Mouse (Mus musculus): ENCODE data around the gene Katnal1. TPM values are rescaled to one million over a fixed set of nuclear protein-coding genes. Genes with fewer than 3 reads are reported as not detected.
A peak's percentile ranks its signal among the peaks of the same experiment; 100 is the strongest.

Katnal1 gene
- polyA plus RNA-seq, 1 experiment from 2014 or later, result 11.0 TPM

DNA sequence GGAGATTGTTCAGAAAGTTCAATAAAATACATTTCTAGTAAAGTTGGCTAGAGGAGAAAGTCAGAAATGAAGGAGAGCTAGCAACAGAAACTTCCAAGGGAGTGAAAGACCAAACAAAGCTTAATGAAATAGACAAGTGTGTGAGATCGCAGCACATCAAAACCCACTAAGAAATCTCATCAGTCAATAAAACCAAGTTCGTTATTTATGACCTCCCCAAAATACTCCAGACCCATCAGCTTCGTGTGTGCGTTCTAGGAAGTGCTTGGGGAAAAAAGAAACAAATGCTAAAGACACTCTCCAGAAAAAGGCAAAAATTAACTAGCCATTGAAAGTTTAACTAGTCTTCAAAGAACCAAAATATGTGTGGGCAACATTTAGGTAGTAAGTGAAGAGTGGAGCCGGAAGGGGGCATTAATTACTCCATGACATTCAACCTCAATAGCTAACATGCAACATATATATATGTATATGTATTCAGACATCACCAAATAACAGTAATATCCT lies 1.4 kb downstream of the Katnal1 start:
- no peaks in the 10 kb centered on the region for H3K9me3 ChIP-seq (replicated peaks; ENCODE audit: control insufficient read depth, low read length)
- peak overlapping the region; percentile 60 for H3K4me2 ChIP-seq (ENCODE audit: low read depth, low read length)
- no peaks in the 10 kb centered on the region for H3K36me3 ChIP-seq (ENCODE audit: control insufficient read depth, insufficient read depth, low read length)
- H3K4me3 ChIP-seq (replicated peaks; ENCODE audit: low read length), result peak overlapping the region; percentile 85
- H3K27me3 ChIP-seq (ENCODE audit: control insufficient read depth, insufficient read depth, low read length), result no peaks in the 10 kb centered on the region
- no peak overlapping the region; the same call in 1 of the 2 replicates for H3K9ac ChIP-seq (ENCODE audit: low read length)
- H3K4me1 ChIP-seq (ENCODE audit: control insufficient read depth, insufficient read depth, low read length), result peaks cover 14% of the 10 kb centered on the region; the same call in 1 of the 2 replicates
- no peak overlapping the region for H3K27ac ChIP-seq (ENCODE audit: low read length)
- 41% methylated on average over 5 of the region's 5 CpGs for WGBS
- ATAC-seq (ENCODE audit: insufficient read depth, low FRiP score), result no peak

DNA sequence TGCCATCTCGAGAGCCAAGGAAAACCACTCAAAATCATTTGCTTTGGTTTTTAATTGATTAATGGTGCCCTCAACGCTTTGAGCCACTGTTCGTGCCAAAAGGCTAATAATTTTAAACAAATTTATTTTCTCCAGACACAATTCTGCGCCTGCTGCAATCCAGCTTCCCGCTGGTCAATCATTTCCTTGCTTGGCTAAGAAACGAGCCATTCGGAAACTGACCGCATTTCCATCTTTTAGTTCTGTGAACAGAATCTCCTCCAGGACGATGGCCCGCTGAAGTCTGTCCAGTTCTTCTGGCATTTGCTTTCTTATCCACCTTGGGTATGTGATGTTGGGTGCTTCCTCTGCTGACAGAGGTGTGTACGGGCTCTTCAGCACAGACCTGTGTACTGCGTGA lies 4.5 kb downstream of the Katnal1 start:
- H3K27ac ChIP-seq (ENCODE audit: low read length), result no peak overlapping the region
- H3K4me2 ChIP-seq (ENCODE audit: low read depth, low read length), result no peak overlapping the region
- no peak overlapping the region for H3K4me3 ChIP-seq (replicated peaks; ENCODE audit: low read length)
- no peaks in the 10 kb centered on the region for H3K27me3 ChIP-seq (ENCODE audit: control insufficient read depth, insufficient read depth, low read length)
- H3K9me3 ChIP-seq (replicated peaks; ENCODE audit: control insufficient read depth, low read length), result no peaks in the 10 kb centered on the region
- H3K36me3 ChIP-seq (ENCODE audit: control insufficient read depth, insufficient read depth, low read length), result no peaks in the 10 kb centered on the region
- 65% methylated on average over 12 of the region's 12 CpGs for WGBS
- no peak overlapping the region; the same call in 1 of the 2 replicates for H3K9ac ChIP-seq (ENCODE audit: low read length)
- ATAC-seq (ENCODE audit: insufficient read depth, low FRiP score), result no peak
- H3K4me1 ChIP-seq (ENCODE audit: control insufficient read depth, insufficient read depth, low read length), result peaks cover 11% of the 10 kb centered on the region; the same call in 1 of the 2 replicates

DNA sequence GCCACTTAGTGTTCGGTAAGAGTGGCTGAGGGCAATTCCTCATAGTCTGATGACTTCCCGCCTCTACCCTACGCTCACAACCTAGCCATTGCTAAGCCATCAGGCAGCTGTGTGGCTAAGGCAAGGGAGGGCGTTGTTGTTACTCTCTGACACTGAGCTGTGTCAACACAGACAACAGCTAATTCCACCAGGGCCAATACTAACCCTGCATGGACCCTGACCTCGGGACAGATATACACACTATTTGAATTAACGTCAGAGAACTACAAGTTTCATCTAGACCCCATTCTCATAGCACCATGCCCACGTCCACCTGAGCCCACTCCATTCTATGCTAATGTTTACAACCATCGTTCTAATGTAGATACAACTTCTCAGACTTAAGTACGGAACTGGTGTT lies 5.1 kb downstream of the Katnal1 start:
- Histone ChIP-seq H3K36me3 (ENCODE audit: control insufficient read depth, insufficient read depth, low read length) (no peaks in the 10 kb centered on the region), H3K27ac (ENCODE audit: low read length) (no peak overlapping the region), H3K9ac (ENCODE audit: low read length) (no peak overlapping the region), H3K4me2 (ENCODE audit: low read depth, low read length) (no peak overlapping the region), H3K27me3 (ENCODE audit: control insufficient read depth, insufficient read depth, low read length) (no peaks in the 10 kb centered on the region), H3K4me3 (replicated peaks; ENCODE audit: low read length) (no peak overlapping the region), H3K4me1 (ENCODE audit: control insufficient read depth, insufficient read depth, low read length) (peaks cover 7% of the 10 kb centered on the region; the same call in 1 of the 2 replicates), H3K9me3 (replicated peaks; ENCODE audit: control insufficient read depth, low read length) (no peaks in the 10 kb centered on the region)
- no peak for ATAC-seq (ENCODE audit: insufficient read depth, low FRiP score)
- WGBS, result 62% methylated on average over 9 of the region's 9 CpGs

- no peak overlapping the region for H3K4me2 ChIP-seq (ENCODE audit: low read depth, low read length)
- H3K9me3 ChIP-seq (replicated peaks; ENCODE audit: control insufficient read depth, low read length), result no peaks in the 10 kb centered on the region
- peaks cover 2% of the 10 kb centered on the region; the same call in 1 of the 2 replicates for H3K36me3 ChIP-seq (ENCODE audit: control insufficient read depth, insufficient read depth, low read length)
- no peak overlapping the region for H3K9ac ChIP-seq (ENCODE audit: low read length)
- no peak for ATAC-seq (ENCODE audit: insufficient read depth, low FRiP score)
- H3K27me3 ChIP-seq (ENCODE audit: control insufficient read depth, insufficient read depth, low read length), result no peaks in the 10 kb centered on the region
- WGBS, result 61% methylated on average over 10 of the region's 10 CpGs
- H3K27ac ChIP-seq (ENCODE audit: low read length), result no peak overlapping the region
- H3K4me3 ChIP-seq (replicated peaks; ENCODE audit: low read length), result no peak overlapping the region
- peaks cover 6% of the 10 kb centered on the region; the same call in 1 of the 2 replicates for H3K4me1 ChIP-seq (ENCODE audit: control insufficient read depth, insufficient read depth, low read length)
These were observed 5.7 kb downstream of the Katnal1 start for GRCm38 (mm10) chr5:148923408-148923807.

DNA sequence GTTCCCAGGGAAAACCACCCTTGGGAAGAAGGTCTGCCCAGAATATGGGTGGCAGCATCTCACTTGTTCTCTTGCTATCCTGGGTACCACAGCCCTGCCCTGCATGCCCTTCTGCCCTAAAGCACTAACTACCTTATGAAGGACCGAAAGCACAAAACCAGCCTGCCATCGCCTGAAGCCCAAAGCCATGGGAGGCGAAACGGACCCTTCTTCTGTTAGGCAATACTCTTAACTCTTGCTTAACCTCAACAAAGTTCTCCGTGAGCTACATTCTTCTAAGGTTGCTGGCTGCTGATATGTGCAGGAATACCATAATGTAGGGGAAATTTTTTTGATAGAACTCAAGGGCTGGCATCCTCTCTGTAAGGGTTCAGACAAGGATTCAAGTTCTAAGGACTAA lies 6.3 kb downstream of the Katnal1 start:
- WGBS, result 74% methylated on average over 5 of the region's 5 CpGs
- no peak overlapping the region for H3K4me3 ChIP-seq (replicated peaks; ENCODE audit: low read length)
- no peak for ATAC-seq (ENCODE audit: insufficient read depth, low FRiP score)

GRCm38 (mm10) chr5:148918049-148918448 lies 11.1 kb downstream of the Katnal1 start:
- H3K27me3 ChIP-seq (ENCODE audit: control insufficient read depth, insufficient read depth, low read length), result no peaks in the 10 kb centered on the region
- peaks cover 3% of the 10 kb centered on the region; the same call in 1 of the 2 replicates for H3K36me3 ChIP-seq (ENCODE audit: control insufficient read depth, insufficient read depth, low read length)
- H3K4me1 ChIP-seq (ENCODE audit: control insufficient read depth, insufficient read depth, low read length), result no peaks in the 10 kb centered on the region
- H3K4me2 ChIP-seq (ENCODE audit: low read depth, low read length), result no peak overlapping the region
- no peak overlapping the region for H3K9ac ChIP-seq (ENCODE audit: low read length)
- no peaks in the 10 kb centered on the region for H3K9me3 ChIP-seq (replicated peaks; ENCODE audit: control insufficient read depth, low read length)
- ATAC-seq (ENCODE audit: insufficient read depth, low FRiP score), result no peak
- no peak overlapping the region for H3K4me3 ChIP-seq (replicated peaks; ENCODE audit: low read length)
- H3K27ac ChIP-seq (ENCODE audit: low read length), result no peak overlapping the region
- 73% methylated on average over 5 of the region's 5 CpGs for WGBS

More for the DNA sequence above, 6.3 kb downstream of the Katnal1 start:
- H3K36me3 ChIP-seq (ENCODE audit: control insufficient read depth, insufficient read depth, low read length), result peaks cover 3% of the 10 kb centered on the region; the same call in 1 of the 2 replicates
- no peaks in the 10 kb centered on the region for H3K9me3 ChIP-seq (replicated peaks; ENCODE audit: control insufficient read depth, low read length)
- peaks cover 6% of the 10 kb centered on the region; the same call in 1 of the 2 replicates for H3K4me1 ChIP-seq (ENCODE audit: control insufficient read depth, insufficient read depth, low read length)
- H3K27ac ChIP-seq (ENCODE audit: low read length), result no peak overlapping the region
- H3K9ac ChIP-seq (ENCODE audit: low read length), result no peak overlapping the region
- H3K27me3 ChIP-seq (ENCODE audit: control insufficient read depth, insufficient read depth, low read length), result no peaks in the 10 kb centered on the region
- H3K4me2 ChIP-seq (ENCODE audit: low read depth, low read length), result no peak overlapping the region

GRCm38 (mm10) chr5:148916775-148917174 lies 12.3 kb downstream of the Katnal1 start:
- H3K4me3 ChIP-seq (replicated peaks; ENCODE audit: low read length), result no peak overlapping the region
- H3K27ac ChIP-seq (ENCODE audit: low read length), result no peak overlapping the region
- ATAC-seq (ENCODE audit: insufficient read depth, low FRiP score), result no peak
- no peak overlapping the region for H3K4me2 ChIP-seq (ENCODE audit: low read depth, low read length)
- H3K36me3 ChIP-seq (ENCODE audit: control insufficient read depth, insufficient read depth, low read length), result peaks cover 3% of the 10 kb centered on the region; the same call in 1 of the 2 replicates
- 86% methylated on average over 6 of the region's 6 CpGs for WGBS
- no peaks in the 10 kb centered on the region for H3K27me3 ChIP-seq (ENCODE audit: control insufficient read depth, insufficient read depth, low read length)
- H3K9ac ChIP-seq (ENCODE audit: low read length), result no peak overlapping the region
- no peaks in the 10 kb centered on the region for H3K9me3 ChIP-seq (replicated peaks; ENCODE audit: control insufficient read depth, low read length)
- no peaks in the 10 kb centered on the region for H3K4me1 ChIP-seq (ENCODE audit: control insufficient read depth, insufficient read depth, low read length)

GRCm38 (mm10) chr5:148912262-148912661 lies 16.9 kb downstream of the Katnal1 start:
- H3K9me3 ChIP-seq (replicated peaks; ENCODE audit: control insufficient read depth, low read length), result no peaks in the 10 kb centered on the region
- no peak overlapping the region for H3K27ac ChIP-seq (ENCODE audit: low read length)
- no peak for ATAC-seq (ENCODE audit: insufficient read depth, low FRiP score)
- WGBS, result 48% methylated on average over 3 of the region's 3 CpGs
- H3K9ac ChIP-seq (ENCODE audit: low read length), result no peak overlapping the region
- peaks cover 6% of the 10 kb centered on the region; the same call in 1 of the 2 replicates for H3K4me1 ChIP-seq (ENCODE audit: control insufficient read depth, insufficient read depth, low read length)
- H3K27me3 ChIP-seq (ENCODE audit: control insufficient read depth, insufficient read depth, low read length), result no peaks in the 10 kb centered on the region
- H3K36me3 ChIP-seq (ENCODE audit: control insufficient read depth, insufficient read depth, low read length), result no peaks in the 10 kb centered on the region
- H3K4me2 ChIP-seq (ENCODE audit: low read depth, low read length), result no peak overlapping the region
- no peak overlapping the region for H3K4me3 ChIP-seq (replicated peaks; ENCODE audit: low read length)

- WGBS, result 88% methylated on average over 4 of the region's 4 CpGs
- Histone ChIP-seq H3K9ac (ENCODE audit: low read length) (no peak overlapping the region), H3K9me3 (replicated peaks; ENCODE audit: control insufficient read depth, low read length) (no peaks in the 10 kb centered on the region)
These were observed 19.1 kb downstream of the Katnal1 start for GRCm38 (mm10) chr5:148910066-148910465.

More at GRCm38 (mm10) chr5:148910066-148910465, 19.1 kb downstream of the Katnal1 start:
- Histone ChIP-seq H3K27ac (ENCODE audit: low read length) (no peak overlapping the region), H3K27me3 (ENCODE audit: control insufficient read depth, insufficient read depth, low read length) (no peaks in the 10 kb centered on the region), H3K4me2 (ENCODE audit: low read depth, low read length) (no peak overlapping the region), H3K36me3 (ENCODE audit: control insufficient read depth, insufficient read depth, low read length) (no peaks in the 10 kb centered on the region), H3K4me3 (replicated peaks; ENCODE audit: low read length) (no peak overlapping the region), H3K4me1 (ENCODE audit: control insufficient read depth, insufficient read depth, low read length) (peaks cover 6% of the 10 kb centered on the region; the same call in 1 of the 2 replicates)
- ATAC-seq (ENCODE audit: insufficient read depth, low FRiP score), result no peak

Data from stomach, embryonic 16.5 days (tissue).